Mouse (Mus musculus): ENCODE measurements around the gene Clmp.
"Not testable (repeated sequence)": the region's sequence is repeated elsewhere in the genome, so short reads cannot be mapped to it uniquely, and the experiment has no call there.

Gene Clmp

GRCm38 (mm10) chr9:40776459-40777248, 90.9 kb downstream of the Clmp start:
- no peak for DNase-seq (ENCODE audit: low read depth, low spot score)

GRCm38 (mm10) chr9:40780111-40780510, 94.3 kb downstream of the Clmp start:
- no peak for DNase-seq (ENCODE audit: low read depth, low spot score)

- DNase-seq (ENCODE audit: low read depth, low spot score) = no peak
These were observed 95.3 kb downstream of the Clmp start for GRCm38 (mm10) chr9:40780892-40781725.

- DNase-seq (ENCODE audit: low read depth, low spot score) = peak; percentile 71
These were observed 96.2 kb downstream of the Clmp start for GRCm38 (mm10) chr9:40781726-40782581.

- peak; percentile 23 for DNase-seq (ENCODE audit: low read depth, low spot score)
These were observed 98.0 kb downstream of the Clmp start for GRCm38 (mm10) chr9:40783641-40784373.

GRCm38 (mm10) chr9:40784374-40784967, 98.7 kb downstream of the Clmp start:
- no peak for DNase-seq (ENCODE audit: low read depth, low spot score)

GRCm38 (mm10) chr9:40785452-40785851, 99.7 kb downstream of the Clmp start:
- no peak for DNase-seq (ENCODE audit: low read depth, low spot score)

- not testable (repeated sequence) for DNase-seq (ENCODE audit: low read depth, low spot score)
These were observed 101.1 kb downstream of the Clmp start for GRCm38 (mm10) chr9:40786820-40787219.

- DNase-seq (ENCODE audit: low read depth, low spot score) = no peak
These were observed 106.3 kb downstream of the Clmp start for GRCm38 (mm10) chr9:40791864-40792633.

- no peak for DNase-seq (ENCODE audit: low read depth, low spot score)
These were observed 107.8 kb downstream of the Clmp start for GRCm38 (mm10) chr9:40793581-40793980.

- DNase-seq (ENCODE audit: low read depth, low spot score) = no peak
These were observed 108.5 kb downstream of the Clmp start for GRCm38 (mm10) chr9:40794251-40794650.

- no peak for DNase-seq (ENCODE audit: low read depth, low spot score)
These were observed 109.2 kb downstream of the Clmp start for GRCm38 (mm10) chr9:40794926-40795325.

- no peak for DNase-seq (ENCODE audit: low read depth, low spot score)
These were observed 109.8 kb downstream of the Clmp start for GRCm38 (mm10) chr9:40795562-40795961.

- no peak for DNase-seq (ENCODE audit: low read depth, low spot score)
These were observed 110.3 kb downstream of the Clmp start for GRCm38 (mm10) chr9:40796054-40796453.

- no peak for DNase-seq (ENCODE audit: low read depth, low spot score)
These were observed 112.6 kb downstream of the Clmp start for GRCm38 (mm10) chr9:40798247-40798960.

GRCm38 (mm10) chr9:40799112-40799511, 113.3 kb downstream of the Clmp start:
- DNase-seq (ENCODE audit: low read depth, low spot score) = no peak

GRCm38 (mm10) chr9:40799837-40800501, 114.2 kb downstream of the Clmp start:
- DNase-seq (ENCODE audit: low read depth, low spot score) = peak; percentile 82
